Mouse (Mus musculus) CD4-positive helper T cell, adult 2 months (primary cell): ENCODE measurements around the gene Etfa.

Experiments
- DNase-seq: peaks from one replicate; pipeline ENCODE4 v3.0.0-alpha.2; 2012; ENCODE audit warnings: low read depth, missing footprints, low spot score

The Etfa gene

GRCm38 (mm10) chr9:55425271-55425810 is 86.7 kb downstream of the Etfa start:
- DNase-seq = no peak

GRCm38 (mm10) chr9:55423451-55424424 is 88.3 kb downstream of the Etfa start:
- no peak for DNase-seq

DNA sequence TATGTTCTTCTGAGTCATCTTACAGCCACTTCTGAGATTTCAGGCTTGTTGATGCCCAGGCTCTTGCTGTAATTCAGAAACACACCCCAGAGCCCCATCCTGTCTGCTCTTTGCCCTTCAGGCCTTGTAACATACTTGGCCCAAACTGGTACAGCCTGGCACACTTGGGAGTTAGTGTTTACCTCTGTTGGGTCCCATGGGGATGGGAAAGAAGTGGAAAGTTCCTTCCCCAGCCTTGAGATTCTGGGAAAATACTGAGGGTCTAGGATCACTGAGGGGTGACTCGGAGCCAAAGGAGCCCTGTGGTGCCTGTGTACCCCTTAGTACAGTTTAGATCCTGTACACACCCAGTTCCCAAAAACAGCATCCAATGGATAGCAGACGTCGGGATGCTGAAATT is 90.3 kb downstream of the Etfa start:
- no peak for DNase-seq

DNA sequence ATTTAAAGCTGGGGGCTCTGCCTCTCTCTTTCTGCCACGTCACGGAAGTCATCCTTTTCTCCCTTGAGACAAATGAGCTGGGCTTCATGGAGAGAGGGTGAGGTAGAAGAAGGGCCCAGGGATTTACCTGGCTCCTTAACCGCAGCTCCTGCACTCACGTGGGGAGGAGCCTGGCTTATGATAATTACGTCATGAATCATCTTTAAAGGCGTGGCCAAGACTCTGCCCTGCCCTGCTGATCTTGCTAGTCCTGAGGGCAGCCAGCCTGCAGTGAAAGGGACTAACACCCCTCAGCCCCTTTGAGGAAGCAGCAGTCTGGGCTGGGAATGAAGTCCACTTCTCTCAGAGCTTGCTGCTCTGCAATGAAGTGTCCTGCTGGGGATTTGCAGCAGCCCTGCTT is 100.9 kb downstream of the Etfa start:
- no peak for DNase-seq

GRCm38 (mm10) chr9:55410430-55410829 is 101.6 kb downstream of the Etfa start:
- DNase-seq = peak; percentile 21

DNA sequence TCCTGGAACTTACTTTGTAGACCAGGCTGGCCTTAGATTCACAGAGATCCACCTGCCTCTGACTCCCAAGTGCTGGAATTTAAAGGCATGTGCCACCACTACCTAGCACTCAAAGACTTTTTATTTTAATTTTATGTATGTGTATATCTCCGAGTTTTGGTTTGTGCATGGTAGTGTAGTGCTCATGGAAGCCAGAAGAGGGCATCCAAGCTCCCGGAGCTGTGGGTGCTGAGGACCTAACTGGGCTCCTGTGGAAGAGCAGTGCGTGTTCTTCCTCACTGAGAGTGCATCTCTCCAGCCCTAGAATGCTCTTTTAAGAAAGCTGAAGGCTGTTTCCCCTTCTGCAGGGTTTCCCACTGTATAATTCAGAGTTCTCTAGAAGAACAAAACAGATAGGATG is 102.2 kb downstream of the Etfa start:
- DNase-seq = no peak

DNA sequence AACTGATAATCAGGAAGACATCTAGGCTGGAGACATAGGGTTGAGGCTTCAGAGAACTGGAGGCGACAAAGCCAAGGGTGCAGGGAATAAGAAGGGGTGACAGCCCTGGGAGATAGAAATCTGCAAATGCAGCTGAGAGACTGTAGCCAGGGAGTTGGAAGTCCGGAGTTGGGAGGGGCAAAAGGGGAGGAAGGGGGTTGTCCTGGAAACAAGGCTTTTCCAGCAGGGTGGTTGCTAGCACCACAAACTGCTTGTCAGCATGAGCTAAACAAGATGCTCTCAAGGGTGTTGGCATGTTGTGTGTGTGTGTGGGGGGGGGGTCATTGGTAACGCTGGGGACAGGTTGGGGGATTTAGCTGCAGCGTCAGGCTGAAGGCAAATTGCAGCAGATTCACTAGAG is 103.2 kb downstream of the Etfa start:
- DNase-seq = no peak

DNA sequence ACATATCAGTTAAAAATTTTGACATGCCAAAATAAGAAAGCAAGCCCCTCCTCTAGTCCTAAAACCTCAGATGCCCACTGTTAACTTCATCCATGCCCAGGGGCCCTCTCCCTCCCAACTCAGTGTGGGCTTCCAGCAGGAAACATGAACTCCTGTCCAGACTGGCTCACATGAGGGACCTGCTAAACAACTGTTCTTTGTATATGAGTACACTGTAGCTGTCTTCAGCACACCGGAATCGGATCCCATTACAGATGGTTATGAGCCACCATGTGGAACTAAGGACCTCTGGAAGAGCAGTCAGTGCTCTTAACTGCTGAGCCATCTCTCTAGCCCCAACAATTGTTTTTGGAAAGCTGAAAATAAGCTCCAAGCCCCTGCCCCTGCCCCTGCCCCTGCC is 105.3 kb downstream of the Etfa start:
- no peak for DNase-seq

DNA sequence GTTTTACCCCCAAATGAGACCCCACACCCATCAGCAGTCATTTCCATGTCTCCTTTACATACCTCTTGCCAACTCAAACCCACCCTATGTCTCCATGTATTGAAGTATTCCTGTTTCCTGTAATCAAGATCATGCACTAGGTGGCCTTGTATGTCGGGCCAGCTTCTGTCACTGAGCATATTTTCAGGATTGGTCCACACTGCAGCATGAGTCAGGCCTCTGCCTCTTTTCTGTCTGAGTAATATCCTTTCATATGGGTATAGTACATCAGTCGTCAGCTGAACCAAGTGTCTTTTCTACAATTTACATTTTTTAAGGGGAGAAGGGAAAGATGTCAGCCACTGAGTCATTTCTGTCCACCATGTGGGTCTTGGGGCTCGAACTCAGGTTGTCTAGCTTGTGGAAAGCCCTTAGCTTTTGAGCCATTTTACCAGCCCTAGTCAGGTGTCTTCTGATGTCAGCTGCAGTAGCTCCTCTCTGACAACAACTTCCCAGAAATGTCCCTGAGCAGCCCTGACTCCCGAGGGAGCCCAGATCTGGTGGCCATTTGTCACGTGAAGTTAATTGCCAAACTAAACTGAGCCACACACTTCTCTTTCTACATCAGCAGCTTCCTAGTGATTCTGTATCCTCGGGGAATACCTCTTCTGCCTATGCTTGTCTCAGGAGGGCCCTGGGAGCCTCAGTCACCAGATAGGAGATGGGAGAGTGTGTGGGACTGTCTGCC is 106.9 kb downstream of the Etfa start:
- no peak for DNase-seq
